Mouse (Mus musculus): ENCODE results near the gene Ciz1.

Gene Ciz1

GRCm38 (mm10) chr2:32352151-32353006 lies at the start of gene Ciz1:
Gene Ciz1, plus strand, starts transcription at chr2:32352327.
- DNase-seq (ENCODE audit: extremely low spot score, low read depth, low spot score) = no peak

GRCm38 (mm10) chr2:32302952-32303351 lies 49.2 kb upstream of the Ciz1 start:
- DNase-seq (ENCODE audit: extremely low spot score, low read depth, low spot score) = no peak

GRCm38 (mm10) chr2:32304145-32304832 lies 47.8 kb upstream of the Ciz1 start:
- no peak for DNase-seq (ENCODE audit: extremely low spot score, low read depth, low spot score)

GRCm38 (mm10) chr2:32305668-32306067 lies 46.5 kb upstream of the Ciz1 start:
- no peak for DNase-seq (ENCODE audit: extremely low spot score, low read depth, low spot score)

GRCm38 (mm10) chr2:32306176-32306575 lies 46.0 kb upstream of the Ciz1 start:
- DNase-seq (ENCODE audit: extremely low spot score, low read depth, low spot score) = no peak

- no peak for DNase-seq (ENCODE audit: extremely low spot score, low read depth, low spot score)
Measured at GRCm38 (mm10) chr2:32307247-32307798, 44.8 kb upstream of the Ciz1 start.

GRCm38 (mm10) chr2:32307941-32308760 lies 44.0 kb upstream of the Ciz1 start:
- DNase-seq (ENCODE audit: extremely low spot score, low read depth, low spot score) = peak; percentile 82

GRCm38 (mm10) chr2:32308870-32309568 lies 43.1 kb upstream of the Ciz1 start:
- no peak for DNase-seq (ENCODE audit: extremely low spot score, low read depth, low spot score)

- no peak for DNase-seq (ENCODE audit: extremely low spot score, low read depth, low spot score)
Measured at GRCm38 (mm10) chr2:32310096-32310845, 41.9 kb upstream of the Ciz1 start.

GRCm38 (mm10) chr2:32311443-32312317 lies 40.4 kb upstream of the Ciz1 start:
- DNase-seq (ENCODE audit: extremely low spot score, low read depth, low spot score) = no peak

- DNase-seq (ENCODE audit: extremely low spot score, low read depth, low spot score) = peak; percentile 37
Measured at GRCm38 (mm10) chr2:32312318-32312964, 39.7 kb upstream of the Ciz1 start.

- DNase-seq (ENCODE audit: extremely low spot score, low read depth, low spot score) = no peak
Measured at GRCm38 (mm10) chr2:32314831-32315230, 37.3 kb upstream of the Ciz1 start.

GRCm38 (mm10) chr2:32315751-32316150 lies 36.4 kb upstream of the Ciz1 start:
- no peak for DNase-seq (ENCODE audit: extremely low spot score, low read depth, low spot score)

- peak; percentile 73 for DNase-seq (ENCODE audit: extremely low spot score, low read depth, low spot score)
Measured at GRCm38 (mm10) chr2:32316887-32317656, 35.1 kb upstream of the Ciz1 start.

- peak; percentile 74 for DNase-seq (ENCODE audit: extremely low spot score, low read depth, low spot score)
Measured at GRCm38 (mm10) chr2:32317791-32318417, 34.2 kb upstream of the Ciz1 start.

GRCm38 (mm10) chr2:32318709-32319585 lies 33.2 kb upstream of the Ciz1 start:
- peak; percentile 41 for DNase-seq (ENCODE audit: extremely low spot score, low read depth, low spot score)

Data from hindlimb bud, embryonic 11.5 days (tissue).